Mouse (Mus musculus) heart, embryonic 15.5 days (tissue): ENCODE data around the gene Adcy4. TPM values are rescaled to one million over a fixed set of nuclear protein-coding genes. Genes with fewer than 3 reads are reported as not detected.

Experiments used
- ATAC-seq: fragments of 200-750 bp; cut with Nextera tagmentation; replicated peaks from 2 replicates; pipeline ENCODE4 v1.8.0; 2017; ENCODE audit warnings: low read depth, moderate TSS enrichment; ENCODE audit not compliant: insufficient number of reproducible peaks, insufficient read depth, low FRiP score
- H3K27ac ChIP-seq: fragments of 300-500 bp; sonication (generic); 2 replicates; pipeline ENCODE4 v1.5.1; 2015; ENCODE audit warnings: mild to moderate bottlenecking, inconsistent platforms
- H3K27me3 ChIP-seq: fragments of 300-500 bp; sonication (generic); 2 replicates; pipeline ENCODE4 v1.6.1; 2015; ENCODE audit warnings: inconsistent platforms
- H3K36me3 ChIP-seq: fragments of 300-500 bp; sonication (generic); 2 replicates; pipeline ENCODE4 v1.6.1; 2015; ENCODE audit warnings: mild to moderate bottlenecking, inconsistent platforms
- H3K4me1 ChIP-seq: fragments of 300-500 bp; sonication (generic); replicated peaks from 2 replicates; pipeline ENCODE4 v1.6.1; 2015; ENCODE audit warnings: inconsistent platforms
- H3K4me2 ChIP-seq: fragments of 300-500 bp; sonication (generic); 2 replicates; pipeline ENCODE4 v1.6.1; 2015; ENCODE audit warnings: inconsistent platforms, mild to moderate bottlenecking, moderate library complexity
- H3K4me3 ChIP-seq: fragments of 300-500 bp; sonication (generic); 2 replicates; pipeline ENCODE4 v1.5.1; 2015; ENCODE audit warnings: mild to moderate bottlenecking, inconsistent platforms
- H3K9ac ChIP-seq: fragments of 300-500 bp; sonication (generic); 2 replicates; pipeline ENCODE4 v1.6.1; 2015; ENCODE audit warnings: mild to moderate bottlenecking, inconsistent platforms
- H3K9me3 ChIP-seq: fragments of 300-500 bp; sonication (generic); replicated peaks from 2 replicates; pipeline ENCODE4 v1.6.1; 2016; ENCODE audit warnings: inconsistent platforms
- WGBS: fragments of 180-500 bp; shearing (Covaris S2); methylation state at CpG from one replicate; pipeline ENCODE4 v1.1.7; 2015; ENCODE audit warnings: mixed read lengths; 5-methylcytosine and 5-hydroxymethylcytosine counted together
- polyA plus RNA-seq: library from polyadenylated mRNA; unstranded; fragments of >200 nt; fragmentation: Nextera tagmentation; extraction: Ambion mirVana; gene quantifications from 2 replicates; pipeline ENCODE4 v1.2.1, GENCODE M21; 2015

Adcy4 gene
- polyA plus RNA-seq, 1 experiment from 2014 or later = 14.9 TPM

DNA sequence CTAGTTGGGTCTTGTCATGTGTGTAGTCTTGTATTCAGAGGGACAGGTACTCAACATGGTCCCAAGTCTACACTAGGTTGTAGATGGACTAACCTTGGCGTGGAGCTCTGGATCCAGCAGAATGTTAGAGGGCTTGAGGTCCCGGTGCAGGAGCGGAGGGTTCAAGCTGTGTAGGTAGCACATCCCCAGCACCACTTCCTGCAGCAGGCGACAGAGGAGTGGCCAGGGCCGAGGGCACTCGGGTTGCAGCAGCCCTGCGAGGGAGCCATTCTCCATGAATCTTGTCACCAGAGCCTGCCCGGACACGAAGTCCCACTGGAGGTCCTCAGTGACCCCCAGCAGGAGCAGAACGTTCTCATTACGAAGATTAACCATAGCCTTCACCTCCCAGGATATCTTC, 3.8 kb upstream of the Adcy4 start:
- Histone ChIP-seq H3K36me3 (no peaks in the 10 kb centered on the region), H3K9ac (0 out of 2 replicates have a peak overlapping the region, but pooled peaks have one; percentile 46), H3K27ac (no peak overlapping the region), H3K27me3 (peaks cover 66% of the 10 kb centered on the region), H3K4me1 (peaks cover 31% of the 10 kb centered on the region), H3K4me3 (peak overlapping the region; percentile 50), H3K4me2 (peak overlapping the region; percentile 80), H3K9me3 (no peaks in the 10 kb centered on the region)
- 37% methylated on average over 11 of the region's 11 CpGs for WGBS
- no peak for ATAC-seq

DNA sequence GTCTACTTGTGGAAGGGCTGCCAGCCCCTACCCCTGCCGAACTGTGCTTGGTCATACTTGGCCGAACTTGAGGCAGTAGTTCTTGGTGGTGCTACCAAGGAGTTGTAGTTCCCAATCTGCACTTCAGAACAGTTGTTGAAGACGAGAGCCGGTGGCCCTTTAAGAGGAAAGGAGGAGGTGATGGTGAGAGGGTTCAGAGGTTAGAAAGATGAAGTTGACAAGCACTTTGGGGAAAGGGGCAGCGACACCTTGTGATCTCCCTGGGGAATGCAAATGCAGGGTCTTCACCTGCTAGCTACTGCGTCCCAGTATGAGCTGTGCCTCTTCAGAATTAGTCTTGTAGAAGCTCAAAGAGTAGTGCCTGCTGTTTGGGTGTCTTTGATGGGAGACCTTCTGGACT, 1.3 kb upstream of the Adcy4 start:
- H3K9ac ChIP-seq = no peak overlapping the region
- no peak overlapping the region for H3K4me3 ChIP-seq
- H3K27ac ChIP-seq = no peak overlapping the region
- H3K9me3 ChIP-seq = no peaks in the 10 kb centered on the region
- WGBS = 32% methylated on average over 6 of the region's 6 CpGs
- no peak for ATAC-seq
- H3K27me3 ChIP-seq = peaks cover 78% of the 10 kb centered on the region
- no peaks in the 10 kb centered on the region for H3K36me3 ChIP-seq
- no peak overlapping the region for H3K4me2 ChIP-seq
- peaks cover 47% of the 10 kb centered on the region for H3K4me1 ChIP-seq

DNA sequence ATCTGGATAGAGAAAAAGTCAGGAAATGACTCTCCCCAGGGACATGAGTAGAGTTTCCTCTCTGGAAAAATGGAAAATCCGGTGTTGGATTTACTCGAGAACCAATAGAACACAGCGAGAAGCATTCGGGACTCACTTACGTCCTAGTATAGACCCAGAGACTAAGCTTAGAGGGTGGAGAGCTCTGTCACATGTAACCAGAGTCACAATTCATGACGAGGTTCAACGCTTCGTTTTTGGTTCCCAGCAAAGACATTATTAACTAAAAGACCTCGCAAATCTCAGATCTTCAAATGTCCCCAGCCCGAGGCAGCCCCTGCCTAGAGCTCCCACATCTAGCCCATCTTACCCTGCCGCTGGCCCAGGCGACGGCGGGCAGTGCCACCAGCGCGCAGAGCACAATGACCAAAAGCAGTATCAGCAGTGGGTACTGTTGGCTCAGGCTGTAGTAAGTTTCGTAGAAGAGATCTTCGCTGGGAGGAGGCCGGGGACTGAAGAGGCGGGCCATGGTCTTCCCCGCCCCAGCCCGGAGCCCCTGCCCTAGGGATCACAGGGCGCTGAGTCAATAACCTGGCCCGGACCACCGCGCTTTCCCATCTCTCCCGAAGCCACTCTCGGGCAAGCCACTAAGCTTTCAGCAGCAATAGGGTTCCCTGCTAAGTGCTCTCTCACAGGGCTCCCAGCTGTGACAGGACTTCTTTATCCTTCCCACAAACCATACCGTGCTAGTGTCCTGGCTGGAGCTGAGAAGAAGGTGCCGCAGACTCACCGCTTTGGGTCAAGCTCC, 531 bp downstream of the Adcy4 start:
- Histone ChIP-seq H3K27me3 (peaks cover 65% of the 10 kb centered on the region), H3K27ac (peak overlapping the region; percentile 87), H3K4me1 (peaks cover 41% of the 10 kb centered on the region), H3K4me2 (peak overlapping the region; percentile 71), H3K36me3 (no peaks in the 10 kb centered on the region), H3K9ac (peak overlapping the region; percentile 59), H3K9me3 (no peaks in the 10 kb centered on the region), H3K4me3 (peak overlapping the region; percentile 55)
- 4% methylated on average over 31 of the region's 31 CpGs for WGBS
- ATAC-seq = peak; percentile 37

DNA sequence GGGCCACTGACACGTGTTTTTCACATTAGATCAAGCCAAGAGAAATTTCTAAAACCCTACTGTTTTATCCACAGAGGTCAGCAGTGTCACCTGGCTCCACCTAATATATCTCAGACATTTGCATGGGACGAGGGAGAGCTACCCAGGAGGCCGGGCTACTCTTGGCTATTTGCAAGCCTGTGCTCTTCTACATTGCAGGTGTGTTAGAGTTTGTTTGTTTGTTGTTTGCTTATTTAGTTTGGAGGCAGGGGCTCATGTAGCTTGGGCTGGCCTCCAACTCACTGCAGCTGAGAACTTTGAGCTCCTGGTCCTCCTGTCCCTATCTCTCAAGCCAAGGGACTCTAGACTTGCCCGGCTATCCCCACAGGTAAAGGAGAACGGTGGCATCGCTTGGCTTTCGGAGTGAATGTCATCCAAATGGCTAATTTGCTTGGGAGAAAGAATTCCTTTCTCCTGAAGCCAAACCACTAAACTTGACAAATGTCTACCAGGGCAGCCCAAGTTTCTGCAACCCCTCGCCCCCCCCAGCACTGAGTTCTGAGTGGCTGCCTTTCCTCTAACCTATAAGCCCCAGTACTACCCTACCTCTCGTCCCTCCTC, 1.4 kb downstream of the Adcy4 start:
- H3K4me2 ChIP-seq = peak overlapping the region; percentile 71
- H3K4me1 ChIP-seq = peaks cover 34% of the 10 kb centered on the region
- peak overlapping the region; percentile 55 for H3K4me3 ChIP-seq
- peaks cover 59% of the 10 kb centered on the region for H3K27me3 ChIP-seq
- no peaks in the 10 kb centered on the region for H3K9me3 ChIP-seq
- no peak for ATAC-seq
- H3K27ac ChIP-seq = peak overlapping the region; percentile 87
- 0 out of 2 replicates have a peak overlapping the region, but pooled peaks have one; percentile 59 for H3K9ac ChIP-seq
- no peaks in the 10 kb centered on the region for H3K36me3 ChIP-seq
- WGBS = 39% methylated on average over 9 of the region's 9 CpGs

DNA sequence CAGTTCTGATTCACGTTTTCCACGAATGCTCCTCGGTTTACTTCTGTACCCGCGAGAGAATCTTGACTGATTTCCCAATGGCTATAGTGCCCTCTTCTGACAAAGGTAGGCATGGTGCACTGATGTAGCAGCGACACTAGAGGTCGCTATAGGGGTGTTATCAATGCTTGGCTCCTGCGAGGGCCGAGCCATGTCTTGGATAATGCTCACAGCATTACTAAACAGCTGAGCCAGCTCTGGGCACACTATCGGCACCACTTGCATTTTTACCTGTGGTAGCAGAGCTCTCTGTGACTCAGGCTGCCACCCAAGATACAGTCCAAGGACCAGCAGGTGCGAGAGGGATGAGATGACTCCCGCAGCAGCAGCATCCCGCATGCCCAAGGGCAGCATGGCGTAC, 2.6 kb downstream of the Adcy4 start:
- Histone ChIP-seq H3K9ac (no peak overlapping the region), H3K27ac (0 out of 2 replicates have a peak overlapping the region, but pooled peaks have one; percentile 21), H3K4me3 (peak overlapping the region; percentile 31), H3K4me1 (peaks cover 43% of the 10 kb centered on the region), H3K9me3 (no peaks in the 10 kb centered on the region), H3K36me3 (no peaks in the 10 kb centered on the region), H3K4me2 (peak overlapping the region; percentile 71), H3K27me3 (peaks cover 47% of the 10 kb centered on the region)
- 0 out of 2 replicates have a peak, but pooled peaks have one; percentile 40 for ATAC-seq
- WGBS = 15% methylated on average over 14 of the region's 14 CpGs

DNA sequence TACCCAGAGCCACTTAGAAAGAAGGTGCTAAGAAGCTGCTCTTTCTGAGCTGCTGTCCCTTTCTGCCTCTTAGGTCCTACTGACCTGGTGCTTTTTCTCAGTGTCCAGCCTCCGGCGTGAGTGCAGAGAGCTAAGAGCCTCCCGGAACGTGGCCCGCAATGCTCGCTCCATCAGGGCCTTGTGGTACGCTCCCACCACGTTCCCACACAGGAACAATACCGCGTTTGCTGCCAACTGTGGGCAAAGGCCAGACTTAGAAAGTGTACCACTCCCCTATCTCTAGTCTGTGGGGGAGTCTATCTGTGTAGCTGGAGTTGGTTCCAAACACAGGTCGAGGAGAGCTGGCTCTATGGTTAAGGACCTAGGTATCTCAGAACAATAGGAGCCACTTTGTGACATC, 3.2 kb downstream of the Adcy4 start:
- H3K27me3 ChIP-seq = peaks cover 42% of the 10 kb centered on the region

DNA sequence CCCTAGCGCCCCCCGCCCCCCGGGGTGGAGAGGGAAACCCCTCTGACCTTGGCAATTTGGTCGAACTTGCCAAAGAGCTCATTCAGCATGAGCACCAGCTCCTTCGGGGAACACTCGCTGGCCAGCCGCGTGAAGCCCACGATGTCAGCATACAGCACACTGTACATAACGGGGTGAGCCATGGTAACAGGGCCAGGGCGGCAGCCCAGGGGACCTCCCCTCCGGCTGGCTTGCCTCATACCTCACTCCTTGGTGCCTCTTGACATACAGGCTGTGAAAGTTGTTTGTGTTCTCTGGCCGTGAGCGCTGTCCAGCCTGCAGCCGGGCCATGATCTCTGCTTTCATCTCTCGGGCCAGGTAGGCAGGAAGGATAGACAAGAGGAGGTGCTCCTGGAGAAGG, 4.2 kb downstream of the Adcy4 start:
- H3K36me3 ChIP-seq = no peaks in the 10 kb centered on the region
- no peak for ATAC-seq
- WGBS = 49% methylated on average over 16 of the region's 16 CpGs
- no peak overlapping the region for H3K27ac ChIP-seq
- no peak overlapping the region for H3K4me2 ChIP-seq
- H3K4me1 ChIP-seq = peaks cover 42% of the 10 kb centered on the region
- no peak overlapping the region for H3K9ac ChIP-seq
- H3K4me3 ChIP-seq = no peak overlapping the region
- H3K27me3 ChIP-seq = peaks cover 34% of the 10 kb centered on the region
- H3K9me3 ChIP-seq = no peaks in the 10 kb centered on the region

More for the DNA sequence above, 3.2 kb downstream of the Adcy4 start:
- H3K4me2 ChIP-seq = no peak overlapping the region
- no peak overlapping the region for H3K9ac ChIP-seq
- no peak overlapping the region for H3K27ac ChIP-seq
- no peak for ATAC-seq
- H3K9me3 ChIP-seq = no peaks in the 10 kb centered on the region
- no peak overlapping the region for H3K4me3 ChIP-seq
- H3K4me1 ChIP-seq = peaks cover 43% of the 10 kb centered on the region
- H3K36me3 ChIP-seq = no peaks in the 10 kb centered on the region
- 73% methylated on average over 11 of the region's 11 CpGs for WGBS

DNA sequence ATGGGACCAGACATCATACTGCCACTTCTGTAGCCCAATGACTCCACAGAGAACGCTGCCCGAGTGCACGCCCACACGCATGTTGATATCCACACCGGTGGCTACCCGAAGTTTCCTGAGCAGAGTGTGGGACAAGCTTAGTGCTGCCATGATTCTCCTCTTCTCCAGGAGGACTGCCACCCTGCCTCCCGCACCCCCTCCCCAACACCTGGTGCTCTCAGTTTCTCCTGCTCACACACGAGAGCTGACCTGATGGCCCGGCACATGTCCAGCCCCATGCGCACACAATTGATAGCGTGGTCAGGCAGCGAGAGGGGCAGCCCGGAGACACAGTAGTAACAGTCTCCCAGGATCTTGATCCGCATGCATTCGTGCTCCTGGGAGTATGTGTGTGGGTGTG, 5.2 kb downstream of the Adcy4 start:
- Histone ChIP-seq H3K9me3 (no peaks in the 10 kb centered on the region), H3K27ac (no peak overlapping the region), H3K4me2 (no peak overlapping the region), H3K36me3 (no peaks in the 10 kb centered on the region), H3K4me1 (peaks cover 34% of the 10 kb centered on the region), H3K27me3 (peaks cover 24% of the 10 kb centered on the region), H3K4me3 (no peak overlapping the region), H3K9ac (no peak overlapping the region)
- ATAC-seq = no peak
- 85% methylated on average over 15 of the region's 15 CpGs for WGBS

DNA sequence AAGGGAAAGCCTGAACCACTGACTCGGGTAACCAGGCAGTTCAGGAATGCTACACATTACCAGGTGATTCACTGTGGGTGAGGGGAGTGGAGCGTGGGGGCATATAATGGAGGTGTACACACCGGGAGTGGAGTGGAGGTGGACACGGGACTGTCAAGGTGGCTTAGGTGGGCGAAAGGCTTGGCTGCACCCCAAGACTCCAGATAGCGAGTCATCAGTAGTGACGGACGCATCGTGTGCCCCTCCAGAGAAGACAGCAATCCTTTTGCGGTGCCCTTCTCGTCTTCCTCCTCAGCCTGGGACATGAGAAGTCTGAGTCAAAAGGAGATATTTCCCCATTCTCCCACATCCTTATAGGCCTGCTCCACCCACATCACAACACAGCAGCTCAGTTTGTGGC, 6.1 kb downstream of the Adcy4 start:
- peaks cover 26% of the 10 kb centered on the region for H3K4me1 ChIP-seq
- no peak for ATAC-seq
- no peak overlapping the region for H3K9ac ChIP-seq
- no peak overlapping the region for H3K27ac ChIP-seq
- no peaks in the 10 kb centered on the region for H3K9me3 ChIP-seq
- H3K27me3 ChIP-seq = peaks cover 17% of the 10 kb centered on the region
- H3K4me3 ChIP-seq = no peak overlapping the region
- WGBS = 84% methylated on average over 11 of the region's 11 CpGs
- no peak overlapping the region for H3K4me2 ChIP-seq
- no peaks in the 10 kb centered on the region for H3K36me3 ChIP-seq

DNA sequence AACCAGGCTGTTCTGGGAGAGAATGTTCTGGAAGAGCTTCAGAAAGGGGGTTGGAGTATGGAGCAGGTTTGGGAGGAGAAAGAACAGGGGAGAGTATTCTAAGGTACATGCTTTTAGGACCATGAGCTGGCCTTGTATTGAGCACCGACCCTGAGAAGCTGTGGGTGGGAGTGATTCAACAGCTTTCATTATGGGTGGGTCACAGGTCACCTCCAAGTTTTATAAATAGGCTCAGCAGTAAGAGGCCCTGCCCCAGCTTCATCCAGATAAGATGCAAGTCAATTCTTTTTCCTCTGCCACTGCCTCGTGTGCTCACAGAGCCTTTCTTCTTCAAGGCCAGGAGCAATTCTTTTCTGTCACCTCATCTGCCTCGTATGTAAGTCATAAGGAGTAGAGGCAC, 6.7 kb downstream of the Adcy4 start:
- Histone ChIP-seq H3K4me3 (no peak overlapping the region), H3K9ac (no peak overlapping the region), H3K27me3 (peaks cover 11% of the 10 kb centered on the region), H3K9me3 (no peaks in the 10 kb centered on the region), H3K4me1 (peaks cover 20% of the 10 kb centered on the region), H3K36me3 (no peaks in the 10 kb centered on the region), H3K27ac (no peak overlapping the region), H3K4me2 (no peak overlapping the region)
- no peak for ATAC-seq
- 30% methylated on average over 3 of the region's 3 CpGs for WGBS

DNA sequence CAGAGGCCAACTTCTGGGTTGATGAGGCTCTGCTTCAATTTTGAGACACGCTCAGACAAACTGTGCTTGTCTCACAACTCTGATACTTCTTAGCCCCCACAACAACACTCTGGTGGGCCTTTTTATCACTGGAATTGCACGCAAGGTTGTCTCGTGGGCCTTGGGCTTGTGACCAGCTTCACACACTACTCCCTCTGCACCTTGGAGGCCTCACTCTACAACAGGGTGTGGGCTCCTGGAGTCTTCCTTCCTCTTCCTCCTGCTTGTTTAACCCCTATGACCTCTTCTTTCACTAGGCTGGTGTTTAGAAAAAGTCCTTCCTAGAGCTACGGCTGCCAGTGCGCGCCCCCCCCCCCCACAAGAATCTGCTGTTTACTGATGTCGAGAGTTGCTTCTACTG, 7.2 kb downstream of the Adcy4 start:
- Histone ChIP-seq H3K9me3 (no peaks in the 10 kb centered on the region), H3K9ac (no peak overlapping the region), H3K4me1 (peaks cover 17% of the 10 kb centered on the region), H3K27me3 (peaks cover 6% of the 10 kb centered on the region), H3K36me3 (no peaks in the 10 kb centered on the region), H3K4me3 (no peak overlapping the region), H3K4me2 (no peak overlapping the region), H3K27ac (no peak overlapping the region)
- 58% methylated on average over 7 of the region's 7 CpGs for WGBS
- ATAC-seq = no peak
